Mouse (Mus musculus): ENCODE data around the gene Uba52.

Gene Uba52

GRCm38 (mm10) chr8:70510228-70510915 is at the start of gene Uba52:
Gene Uba52, minus strand, starts transcription at chr8:70510801.
- peak; percentile 96 to 97 for DNase-seq (ENCODE audit: low read depth in 2 of 2, low spot score in 2 of 2)

GRCm38 (mm10) chr8:70560096-70560495 is 49.5 kb upstream of the Uba52 start:
- DNase-seq (ENCODE audit: low read depth in 2 of 2, low spot score in 2 of 2): no peak

GRCm38 (mm10) chr8:70558983-70559382 is 48.4 kb upstream of the Uba52 start:
- DNase-seq (ENCODE audit: low read depth in 2 of 2, low spot score in 2 of 2): peak in 1 of 2 experiments; percentile 12

- DNase-seq (ENCODE audit: low read depth in 2 of 2, low spot score in 2 of 2): peak in 1 of 2 experiments; percentile 46
These were observed 47.7 kb upstream of the Uba52 start for GRCm38 (mm10) chr8:70558334-70558733.

GRCm38 (mm10) chr8:70555079-70555747 is 44.6 kb upstream of the Uba52 start:
- no peak for DNase-seq (ENCODE audit: low read depth in 2 of 2, low spot score in 2 of 2)

- DNase-seq (ENCODE audit: low read depth in 2 of 2, low spot score in 2 of 2): no peak
These were observed 43.1 kb upstream of the Uba52 start for GRCm38 (mm10) chr8:70553740-70554139.

GRCm38 (mm10) chr8:70552836-70553235 is 42.2 kb upstream of the Uba52 start:
- DNase-seq (ENCODE audit: low read depth in 2 of 2, low spot score in 2 of 2): no peak

- no peak for DNase-seq (ENCODE audit: low read depth in 2 of 2, low spot score in 2 of 2)
These were observed 41.1 kb upstream of the Uba52 start for GRCm38 (mm10) chr8:70551558-70552161.

GRCm38 (mm10) chr8:70549412-70550184 is 39.0 kb upstream of the Uba52 start:
- peak; percentile 54 to 66 for DNase-seq (ENCODE audit: low read depth in 2 of 2, low spot score in 2 of 2)

- no peak for DNase-seq (ENCODE audit: low read depth in 2 of 2, low spot score in 2 of 2)
These were observed 37.2 kb upstream of the Uba52 start for GRCm38 (mm10) chr8:70547762-70548161.

- no peak for DNase-seq (ENCODE audit: low read depth in 2 of 2, low spot score in 2 of 2)
These were observed 35.8 kb upstream of the Uba52 start for GRCm38 (mm10) chr8:70546412-70546811.

- peak in 1 of 2 experiments; percentile 30 for DNase-seq (ENCODE audit: low read depth in 2 of 2, low spot score in 2 of 2)
These were observed 33.6 kb upstream of the Uba52 start for GRCm38 (mm10) chr8:70544200-70544687.

GRCm38 (mm10) chr8:70541081-70541480 is 30.5 kb upstream of the Uba52 start:
- no peak for DNase-seq (ENCODE audit: low read depth in 2 of 2, low spot score in 2 of 2)

- DNase-seq (ENCODE audit: low read depth in 2 of 2, low spot score in 2 of 2): no peak
These were observed 30.0 kb upstream of the Uba52 start for GRCm38 (mm10) chr8:70540507-70541071.

- no peak for DNase-seq (ENCODE audit: low read depth in 2 of 2, low spot score in 2 of 2)
These were observed 29.5 kb upstream of the Uba52 start for GRCm38 (mm10) chr8:70540013-70540506.

- peak; percentile 97 to 98 for DNase-seq (ENCODE audit: low read depth in 2 of 2, low spot score in 2 of 2)
These were observed 28.6 kb upstream of the Uba52 start, which contains the start of gene Ell for GRCm38 (mm10) chr8:70539077-70539813. Gene Ell, plus strand, starts transcription at chr8:70539457.

- DNase-seq (ENCODE audit: low read depth in 2 of 2, low spot score in 2 of 2): peak; percentile 96 to 98
These were observed 28.1 kb upstream of the Uba52 start for GRCm38 (mm10) chr8:70538633-70539076.

- no peak for DNase-seq (ENCODE audit: low read depth in 2 of 2, low spot score in 2 of 2)
These were observed 27.5 kb upstream of the Uba52 start for GRCm38 (mm10) chr8:70538024-70538579.

GRCm38 (mm10) chr8:70535701-70536100 is 25.1 kb upstream of the Uba52 start:
- no peak for DNase-seq (ENCODE audit: low read depth in 2 of 2, low spot score in 2 of 2)

GRCm38 (mm10) chr8:70535221-70535620 is 24.6 kb upstream of the Uba52 start:
- no peak for DNase-seq (ENCODE audit: low read depth in 2 of 2, low spot score in 2 of 2)
